Mouse (Mus musculus) MEL (cell line): Measurements from ENCODE around the gene Mosmo. TPM values are rescaled to one million over a fixed set of nuclear protein-coding genes. Genes with fewer than 3 reads are reported as not detected.

Experiments
- DNase-seq: peaks from one replicate; pipeline ENCODE4 v3.0.0; 2011; ENCODE audit warnings: low read depth, low spot score
- H3K27ac ChIP-seq: 2 replicates; pipeline ENCODE4 v1.5.1; 2012; ENCODE audit warnings: low read depth, mild to moderate bottlenecking, control low read depth, low read length, moderate library complexity; ENCODE audit not compliant: control insufficient read depth
- H3K27me3 ChIP-seq, 2 experiments: fragments of 150-350 bp in 1 of 2; sonication (generic) in 1 of 2; 2 replicates each; pipeline ENCODE4 v1.6.1; 2012; ENCODE audit warnings: low read length in 2 of 2, mild to moderate bottlenecking in 2 of 2, improper control_type of control experiment in 1 of 2, moderate library complexity in 1 of 2; ENCODE audit not compliant: insufficient read depth in 2 of 2, control insufficient read depth in 1 of 2
- H3K36me3 ChIP-seq, 2 experiments: 2 replicates each; pipeline ENCODE4 v1.6.1; 2012 to 2014; ENCODE audit warnings: low read length in 2 of 2, improper control_type of control experiment in 1 of 2, inconsistent platforms in 1 of 2, mild to moderate bottlenecking in 1 of 2; ENCODE audit not compliant: insufficient read depth in 2 of 2, control insufficient read depth in 1 of 2
- H3K4me1 ChIP-seq, 2 experiments: fragments of 150-350 bp in 1 of 2; sonication (generic) in 1 of 2; 2 replicates each; pipeline ENCODE4 v1.6.1; 2012; ENCODE audit warnings: low read length in 2 of 2, improper control_type of control experiment in 1 of 2, mild to moderate bottlenecking in 1 of 2; ENCODE audit not compliant: insufficient read depth in 2 of 2, control insufficient read depth in 1 of 2
- H3K4me3 ChIP-seq, 2 experiments: fragments of 150-350 bp in 1 of 2; sonication (generic) in 1 of 2; 2 replicates each; pipeline ENCODE4 v1.5.1; 2012; ENCODE audit warnings: low read depth in 2 of 2, low read length in 2 of 2, mild to moderate bottlenecking in 2 of 2, moderate library complexity in 2 of 2, control low read depth in 1 of 2, improper control_type of control experiment in 1 of 2; ENCODE audit not compliant: control insufficient read depth in 1 of 2, insufficient read depth in 1 of 2
- H3K79me2 ChIP-seq: 2 replicates; pipeline ENCODE4 v1.6.1; 2012; ENCODE audit warnings: mild to moderate bottlenecking, low read length, moderate library complexity; ENCODE audit not compliant: control insufficient read depth, poor library complexity, insufficient read depth
- H3K9ac ChIP-seq: 2 replicates; pipeline ENCODE4 v1.6.1; 2012; ENCODE audit warnings: low read depth, mild to moderate bottlenecking, control low read depth, low read length, moderate library complexity; ENCODE audit not compliant: control insufficient read depth, poor library complexity, severe bottlenecking
- H3K9me3 ChIP-seq: fragments of 150-350 bp; sonication (generic); replicated peaks from 2 replicates; pipeline ENCODE4 v1.6.1; 2012; ENCODE audit warnings: mild to moderate bottlenecking, low read length, improper control_type of control experiment, moderate library complexity; ENCODE audit not compliant: insufficient read depth
- BHLHE40 ChIP-seq: IDR thresholded peaks from 2 replicates; pipeline ENCODE4 v1.6.1; 2012; ENCODE audit warnings: low read depth, mild to moderate bottlenecking, inconsistent platforms, low read length, improper control_type of control experiment, borderline replicate concordance
- CHD1 ChIP-seq: IDR thresholded peaks from 2 replicates; pipeline ENCODE4 v1.6.1; 2012; ENCODE audit warnings: low read depth, mild to moderate bottlenecking, inconsistent platforms, low read length, improper control_type of control experiment
- E2F4 ChIP-seq: IDR thresholded peaks from 2 replicates; pipeline ENCODE4 v1.6.1; 2011; ENCODE audit warnings: low read depth, low read length, improper control_type of control experiment, borderline replicate concordance
- ELF1 ChIP-seq: IDR thresholded peaks from 2 replicates; pipeline ENCODE4 v1.6.1; 2014; ENCODE audit warnings: low read depth, mild to moderate bottlenecking, inconsistent platforms, low read length, improper control_type of control experiment, moderate library complexity
- EP300 ChIP-seq, 2 experiments: IDR thresholded peaks; 2 replicates each; pipeline ENCODE4 v1.6.1; 2011; ENCODE audit warnings: improper control_type of control experiment in 2 of 2, low read length in 2 of 2, low read depth in 1 of 2, mild to moderate bottlenecking in 1 of 2
- ETS1 ChIP-seq: IDR thresholded peaks from 2 replicates; pipeline ENCODE4 v1.6.1; 2012; ENCODE audit warnings: low read depth, mild to moderate bottlenecking, inconsistent platforms, low read length, improper control_type of control experiment, moderate library complexity
- GABPA ChIP-seq: IDR thresholded peaks from 2 replicates; pipeline ENCODE4 v1.6.1; 2012; ENCODE audit warnings: low read depth, mild to moderate bottlenecking, inconsistent platforms, low read length, improper control_type of control experiment, moderate library complexity
- KAT2A ChIP-seq: conservative IDR thresholded peaks from 2 replicates; pipeline ENCODE4 v1.6.1; 2012; ENCODE audit warnings: low read depth, low read length, improper control_type of control experiment, inconsistent platforms
- MAFK ChIP-seq: IDR thresholded peaks from 2 replicates; pipeline ENCODE4 v1.6.1; 2011; ENCODE audit warnings: low read depth, mild to moderate bottlenecking, low read length, improper control_type of control experiment, borderline replicate concordance
- MAX ChIP-seq: IDR thresholded peaks from 2 replicates; pipeline ENCODE4 v1.6.1; 2011; ENCODE audit warnings: low read length, improper control_type of control experiment
- MEF2A ChIP-seq: IDR thresholded peaks from 2 replicates; pipeline ENCODE4 v1.6.1; 2014; ENCODE audit warnings: low read depth, mild to moderate bottlenecking, inconsistent platforms, low read length, improper control_type of control experiment; ENCODE audit not compliant: poor library complexity, insufficient replicate concordance, severe bottlenecking; ENCODE audit errors: extremely low read depth
- MYB ChIP-seq: IDR thresholded peaks from 2 replicates; pipeline ENCODE4 v1.6.1; 2011; ENCODE audit warnings: mild to moderate bottlenecking, low read depth, low read length, improper control_type of control experiment
- NELFE ChIP-seq: IDR thresholded peaks from 2 replicates; pipeline ENCODE4 v1.6.1; 2011; ENCODE audit warnings: low read depth, low read length, improper control_type of control experiment
- NRF1 ChIP-seq: IDR thresholded peaks from 2 replicates; pipeline ENCODE4 v1.6.1; 2014; ENCODE audit warnings: low read depth, mild to moderate bottlenecking, inconsistent platforms, low read length, improper control_type of control experiment, moderate library complexity; ENCODE audit not compliant: poor library complexity, insufficient read depth, severe bottlenecking
- POLR2AphosphoS2 ChIP-seq: IDR thresholded peaks from 2 replicates; pipeline ENCODE4 v1.6.1; 2011; ENCODE audit warnings: low read length, improper control_type of control experiment
- POLR2AphosphoS5 ChIP-seq: IDR thresholded peaks from 2 replicates; pipeline ENCODE4 v1.6.1; 2012; ENCODE audit warnings: low read depth, borderline replicate concordance, mild to moderate bottlenecking, inconsistent platforms, low read length, moderate library complexity, mixed read lengths
- RAD21 ChIP-seq: IDR thresholded peaks from 2 replicates; pipeline ENCODE4 v1.6.1; 2011; ENCODE audit warnings: mild to moderate bottlenecking, low read depth, low read length, improper control_type of control experiment
- SIN3A ChIP-seq: IDR thresholded peaks from 2 replicates; pipeline ENCODE4 v1.6.1; 2012; ENCODE audit warnings: low read length, improper control_type of control experiment, inconsistent platforms
- TBP ChIP-seq: IDR thresholded peaks from 2 replicates; pipeline ENCODE4 v1.8.0; 2011; ENCODE audit warnings: low read depth, low read length, improper control_type of control experiment
- UBTF ChIP-seq: IDR thresholded peaks from 2 replicates; pipeline ENCODE4 v1.6.1; 2012; ENCODE audit warnings: low read depth, mild to moderate bottlenecking, inconsistent platforms, low read length, improper control_type of control experiment, moderate library complexity, borderline replicate concordance; ENCODE audit not compliant: insufficient read depth
- USF1 ChIP-seq: IDR thresholded peaks from 2 replicates; pipeline ENCODE4 v1.6.1; 2014; ENCODE audit warnings: low read depth, mild to moderate bottlenecking, inconsistent platforms, low read length, improper control_type of control experiment, moderate library complexity
- USF2 ChIP-seq, 2 experiments: IDR thresholded peaks; 2 replicates each; pipeline ENCODE4 v1.6.1; 2011 to 2012; ENCODE audit warnings: improper control_type of control experiment in 2 of 2, low read length in 2 of 2, borderline replicate concordance in 1 of 2, inconsistent platforms in 1 of 2, low read depth in 1 of 2, mild to moderate bottlenecking in 1 of 2; ENCODE audit not compliant: insufficient read depth in 1 of 2
- ZMIZ1 ChIP-seq: IDR thresholded peaks from 2 replicates; pipeline ENCODE4 v1.6.1; 2012; ENCODE audit warnings: low read depth, mild to moderate bottlenecking, inconsistent platforms, low read length, improper control_type of control experiment, moderate library complexity
- ZNF384 ChIP-seq: IDR thresholded peaks from 2 replicates; pipeline ENCODE4 v1.6.1; 2012; ENCODE audit warnings: low read depth, mild to moderate bottlenecking, inconsistent platforms, low read length, improper control_type of control experiment
- polyA plus RNA-seq, 2 experiments: library from polyadenylated mRNA; stranded (reverse) in 1 of 2; unstranded in 1 of 2; fragments of >175 nt in 1 of 2; fragments of >200 nt in 1 of 2; gene quantifications; 2 replicates each; pipeline versions ENCODE4 v1.2.1 to v1.2.4; 2012; ENCODE audit warnings: low replicate concordance in 2 of 2, low read depth in 1 of 2; ENCODE audit not compliant: insufficient read length in 2 of 2, insufficient read depth in 1 of 2, missing spikeins in 1 of 2
- total RNA-seq: library from RNA; depleted of rRNA; stranded (reverse); fragments of 300-350 nt; gene quantifications from 2 replicates; pipeline ENCODE4 v1.2.3, GENCODE M21; 2012

Gene Mosmo
- total and polyA plus RNA-seq, 3 experiments, result 20.0 to 30.0 (median 23.5) TPM

DNA sequence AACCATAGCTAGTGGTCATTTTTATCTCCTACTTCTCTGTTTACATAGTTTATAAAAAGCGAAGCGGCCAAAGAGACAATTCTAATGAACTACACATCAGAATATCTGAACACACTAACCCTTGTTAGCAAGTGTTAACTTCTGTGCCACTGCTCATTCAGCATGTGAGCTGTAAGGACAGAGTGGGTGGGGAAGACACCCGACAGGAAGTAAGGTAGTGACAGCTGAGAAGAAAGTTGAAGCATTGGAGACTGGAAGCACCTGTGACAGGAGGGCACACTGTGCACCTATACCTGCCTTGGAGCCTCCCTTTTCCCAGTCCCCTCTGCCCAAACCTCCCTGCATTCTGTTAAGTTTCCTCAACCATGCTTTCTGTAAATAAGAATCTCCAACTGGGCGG, 44.6 kb downstream of the Mosmo start:
- Histone ChIP-seq H3K9me3 (no peaks in the 10 kb centered on the region), H3K9ac (no peak overlapping the region), H3K4me1 (peaks cover 0 to 7% of the 10 kb centered on the region in 2 experiments; a peak in 3 of 4 replicates), H3K79me2 (peaks cover 3% of the 10 kb centered on the region; the same call in 1 of the 2 replicates), H3K36me3 (peaks cover 0 to 8% of the 10 kb centered on the region in 2 experiments; a peak in 2 of 4 replicates), H3K27ac (no peak overlapping the region), H3K27me3 (no peaks in the 10 kb centered on the region), H3K4me3 (no peak overlapping the region)
- TF ChIP-seq GABPA, result no peak
- no peak for TF ChIP-seq MAX
- TF ChIP-seq TBP, result no peak
- no peak for TF ChIP-seq POLR2AphosphoS2
- no peak for TF ChIP-seq POLR2AphosphoS5
- no peak for TF ChIP-seq RAD21
- DNase-seq, result no peak

DNA sequence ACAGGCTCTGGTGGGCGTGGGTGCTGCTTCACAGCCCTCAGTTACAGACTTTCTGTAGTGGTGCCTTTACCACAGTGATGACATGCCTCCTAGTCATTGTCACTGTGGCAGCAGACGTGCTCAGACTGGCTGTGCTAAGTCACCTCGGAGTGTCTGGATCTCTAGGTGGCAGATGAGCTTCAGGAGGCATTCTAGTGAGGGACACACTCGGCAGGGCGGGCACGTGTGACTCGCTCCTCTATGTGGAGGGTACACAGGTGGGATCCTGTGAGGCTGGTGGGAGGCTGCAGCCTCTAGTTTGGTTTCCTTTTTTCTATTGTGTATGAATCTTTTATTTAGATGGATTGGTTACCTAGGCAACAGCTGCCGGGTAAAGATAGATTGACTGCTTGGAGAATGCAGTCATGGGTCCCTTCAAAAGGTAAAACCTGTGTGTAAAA, 45.4 kb downstream of the Mosmo start:
- no peak overlapping the region for H3K27ac ChIP-seq
- H3K79me2 ChIP-seq, result peaks cover 3% of the 10 kb centered on the region; the same call in 1 of the 2 replicates
- H3K36me3 ChIP-seq, result peaks cover 0 to 11% of the 10 kb centered on the region in 2 experiments; a peak in 2 of 4 replicates
- H3K4me3 ChIP-seq, result no peak overlapping the region
- DNase-seq, result no peak
- no peaks in the 10 kb centered on the region for H3K9me3 ChIP-seq
- H3K9ac ChIP-seq, result no peak overlapping the region
- TF ChIP-seq MAFK (no peak), ZMIZ1 (no peak), ELF1 (no peak), ZNF384 (no peak), KAT2A (no peak), E2F4 (no peak), BHLHE40 (no peak), NELFE (no peak), ETS1 (no peak), EP300 (IDR thresholded peaks at IDR 0.05; ENCODE audit: low read depth in 1 of 2, low read length in 2 of 2) (no peak), UBTF (no peak), USF2 (IDR thresholded peaks at IDR 0.05; ENCODE audit: borderline replicate concordance in 1 of 2, insufficient read depth in 1 of 2, low read depth in 1 of 2, low read length in 2 of 2) (no peak), USF1 (no peak), NRF1 (no peak), MYB (no peak), SIN3A (no peak), CHD1 (no peak), RAD21 (no peak), MEF2A (no peak), MAX (no peak)
- TF ChIP-seq, all 39 proteins: peak for 0
- H3K4me1 ChIP-seq, result peaks cover 1 to 7% of the 10 kb centered on the region in 2 experiments; a peak in 3 of 4 replicates
- H3K27me3 ChIP-seq, result no peaks in the 10 kb centered on the region
